Mouse (Mus musculus) cortical plate, adult 2 months (tissue): ENCODE measurements around the gene Vmn1r13.
"Not testable (repeated sequence)": the region's sequence is repeated elsewhere in the genome, so short reads cannot be mapped to it uniquely, and the experiment has no call there.

Experiments
- CTCF ChIP-seq: fragments of 200-500 bp; IDR thresholded peaks from 2 replicates; pipeline ENCODE4 v1.5.1; 2011; ENCODE audit warnings: mild to moderate bottlenecking, control low read depth, low read length; ENCODE audit not compliant: insufficient read depth; ENCODE audit errors: extremely low read depth
- POLR2A ChIP-seq: fragments of 200-500 bp; IDR thresholded peaks from 2 replicates; pipeline ENCODE4 v1.6.1; 2011; ENCODE audit warnings: mild to moderate bottlenecking, low read length, control low read depth; ENCODE audit not compliant: insufficient read depth; ENCODE audit errors: extremely low read depth

DNA sequence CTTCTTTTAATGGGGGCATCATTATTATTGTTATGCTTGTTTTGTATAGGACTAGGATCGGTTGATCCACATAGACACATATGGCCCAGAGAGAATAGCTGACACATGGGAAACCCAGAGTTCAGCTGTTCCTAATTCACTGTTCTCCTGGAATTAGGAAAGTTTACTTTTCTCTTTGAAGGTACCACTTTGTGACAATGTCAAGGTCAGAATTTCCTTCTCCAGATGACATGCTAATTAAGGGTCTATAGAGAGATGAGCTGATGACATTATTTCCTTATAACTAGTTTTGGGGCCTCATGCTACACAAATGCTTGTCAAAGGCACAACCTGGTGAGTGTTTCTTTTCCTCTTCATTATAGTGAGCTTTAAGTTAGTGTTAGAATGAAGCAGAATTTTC, at the start of gene Vmn1r13:
- TF ChIP-seq CTCF, POLR2A: not testable (repeated sequence)
